Mouse (Mus musculus) erythroblast, embryonic 14.5 days (primary cell): ENCODE data around the gene 1700057G04Rik.

Source experiments
- GATA1 ChIP-seq: IDR thresholded peaks from 2 replicates; pipeline ENCODE4 v1.6.1; 2012; ENCODE audit warnings: low read length, inconsistent platforms, mixed read lengths
- TAL1 ChIP-seq: IDR thresholded peaks from 3 replicates; pipeline ENCODE4 v1.6.1; 2012; ENCODE audit warnings: low read length, inconsistent platforms, mixed read lengths

GRCm38 (mm10) chr9:92384401-92384800, 75.2 kb downstream of the 1700057G04Rik start:
- TF ChIP-seq TAL1, result no peak
- TF ChIP-seq GATA1, result no peak
